Mouse (Mus musculus): ENCODE measurements around the gene Fpr-rs4. TPM values are rescaled to one million over a fixed set of nuclear protein-coding genes. Genes with fewer than 3 reads are reported as not detected.

Gene Fpr-rs4
- polyA plus RNA-seq (2014; fragmentation: Illumina TruSeq; extraction: RNeasy Lipid Tissue Mini Kit (QIAGEN cat#74804); ENCODE audit: low read depth, low replicate concordance): not detected

GRCm38 (mm10) chr17:18021433-18021832 lies at the start of gene Fpr-rs4:
TSS of gene Fpr-rs4 (plus strand) at chr17:18021733.

GRCm38 (mm10) chr17:18049124-18049523 lies 27.6 kb downstream of the Fpr-rs4 start, which contains the start of gene Vmn2r124:
TSS of gene Vmn2r124 (plus strand) at chr17:18049424.

Other genes with a start within 250 kb of the Fpr-rs4 start
- gene Spaca6, start 194.6 kb upstream of the Fpr-rs4 start, polyA plus RNA-seq (2014; fragmentation: Illumina TruSeq; extraction: RNeasy Lipid Tissue Mini Kit (QIAGEN cat#74804); ENCODE audit: low read depth, low replicate concordance): 3.1 TPM
- gene Has1, start 166.5 kb upstream of the Fpr-rs4 start, polyA plus RNA-seq (2014; fragmentation: Illumina TruSeq; extraction: RNeasy Lipid Tissue Mini Kit (QIAGEN cat#74804); ENCODE audit: low read depth, low replicate concordance): not detected
- gene Fpr1, start 137.8 kb upstream of the Fpr-rs4 start, polyA plus RNA-seq (2014; fragmentation: Illumina TruSeq; extraction: RNeasy Lipid Tissue Mini Kit (QIAGEN cat#74804); ENCODE audit: low read depth, low replicate concordance): 5.5 TPM
- gene Fpr2, start 133.9 kb upstream of the Fpr-rs4 start, polyA plus RNA-seq (2014; fragmentation: Illumina TruSeq; extraction: RNeasy Lipid Tissue Mini Kit (QIAGEN cat#74804); ENCODE audit: low read depth, low replicate concordance): 4.8 TPM
- gene Fpr3, start 133.9 kb upstream of the Fpr-rs4 start, polyA plus RNA-seq (2014; fragmentation: Illumina TruSeq; extraction: RNeasy Lipid Tissue Mini Kit (QIAGEN cat#74804); ENCODE audit: low read depth, low replicate concordance): not detected
- not detected for gene Vmn2r124, start 27.7 kb downstream of the Fpr-rs4 start, polyA plus RNA-seq (2014; fragmentation: Illumina TruSeq; extraction: RNeasy Lipid Tissue Mini Kit (QIAGEN cat#74804); ENCODE audit: low read depth, low replicate concordance)
- not detected for gene Vmn2r91, start 63.3 kb downstream of the Fpr-rs4 start, polyA plus RNA-seq (2014; fragmentation: Illumina TruSeq; extraction: RNeasy Lipid Tissue Mini Kit (QIAGEN cat#74804); ENCODE audit: low read depth, low replicate concordance)
- gene Vmn2r92, start 130.2 kb downstream of the Fpr-rs4 start, polyA plus RNA-seq (2014; fragmentation: Illumina TruSeq; extraction: RNeasy Lipid Tissue Mini Kit (QIAGEN cat#74804); ENCODE audit: low read depth, low replicate concordance): not detected

All from liver, adult 10 weeks (tissue).